Mouse (Mus musculus) ZHBTc4 (cell line): ENCODE data around the gene Snrk.

Experiments used
- DNase-seq: peaks from one replicate; pipeline ENCODE4 v3.0.0-alpha.2; 2011; ENCODE audit warnings: low read depth, low spot score

The Snrk gene

GRCm38 (mm10) chr9:122180105-122180504, 63.0 kb downstream of the Snrk start:
- DNase-seq, result no peak

GRCm38 (mm10) chr9:122183074-122183473, 66.0 kb downstream of the Snrk start:
- no peak for DNase-seq

GRCm38 (mm10) chr9:122184329-122184728, 67.3 kb downstream of the Snrk start:
- no peak for DNase-seq

GRCm38 (mm10) chr9:122185061-122185460, 68.0 kb downstream of the Snrk start:
- peak; percentile 68 for DNase-seq

GRCm38 (mm10) chr9:122185953-122186352, 68.9 kb downstream of the Snrk start:
- no peak for DNase-seq

GRCm38 (mm10) chr9:122186643-122187226, 69.7 kb downstream of the Snrk start:
- DNase-seq, result no peak

GRCm38 (mm10) chr9:122187451-122187921, 70.4 kb downstream of the Snrk start:
- no peak for DNase-seq

- DNase-seq, result peak; percentile 57
These were observed 71.7 kb downstream of the Snrk start for GRCm38 (mm10) chr9:122188724-122189123.

GRCm38 (mm10) chr9:122193361-122193760, 76.3 kb downstream of the Snrk start:
- no peak for DNase-seq

GRCm38 (mm10) chr9:122193823-122194222, 76.8 kb downstream of the Snrk start:
- DNase-seq, result no peak

GRCm38 (mm10) chr9:122195042-122195682, 78.1 kb downstream of the Snrk start:
- no peak for DNase-seq

GRCm38 (mm10) chr9:122197021-122197420, 80.0 kb downstream of the Snrk start:
- no peak for DNase-seq

- DNase-seq, result no peak
These were observed 81.6 kb downstream of the Snrk start for GRCm38 (mm10) chr9:122198621-122199020.

- peak; percentile 89 for DNase-seq
These were observed 82.2 kb downstream of the Snrk start for GRCm38 (mm10) chr9:122199253-122199652.

- DNase-seq, result peak; percentile 76
These were observed 87.4 kb downstream of the Snrk start for GRCm38 (mm10) chr9:122204508-122204907.

GRCm38 (mm10) chr9:122205543-122206200, 88.6 kb downstream of the Snrk start:
- DNase-seq, result no peak

- no peak for DNase-seq
These were observed 91.2 kb downstream of the Snrk start for GRCm38 (mm10) chr9:122208311-122208710.

- no peak for DNase-seq
These were observed 98.1 kb downstream of the Snrk start for GRCm38 (mm10) chr9:122215118-122215517.

GRCm38 (mm10) chr9:122216945-122217529, 100.0 kb downstream of the Snrk start:
- DNase-seq, result no peak
